Mouse (Mus musculus) kidney, postnatal 0 days (tissue): ENCODE measurements at regions not wholly inside any gene's neighbourhood (a gene's known extent, or its start where the extent isn't known, plus 50 kb on each side); places are given as distances from the start of the nearest gene placed in this dataset.

Source experiments
- ATAC-seq: fragments of 200-750 bp; cut with Nextera tagmentation; replicated peaks from 2 replicates; pipeline ENCODE4 v1.8.0; 2017; ENCODE audit warnings: low read depth, moderate number of reproducible peaks, moderate TSS enrichment, moderate library complexity; ENCODE audit not compliant: low FRiP score
- DNase-seq: peaks from one replicate; pipeline ENCODE4 v3.0.0-alpha.2; 2016; ENCODE audit warnings: low spot score
- H3K27ac ChIP-seq: fragments of 300-500 bp; sonication (generic); 2 replicates; pipeline ENCODE4 v1.5.1; 2014; ENCODE audit warnings: mild to moderate bottlenecking
- H3K27me3 ChIP-seq: fragments of 300-500 bp; sonication (generic); 2 replicates; pipeline ENCODE4 v1.6.1; 2014; ENCODE audit warnings: low read length, mixed read lengths; ENCODE audit not compliant: insufficient read depth
- H3K36me3 ChIP-seq: fragments of 300-500 bp; sonication (generic); 2 replicates; pipeline ENCODE4 v1.6.1; 2014; ENCODE audit warnings: low read length, mixed read lengths; ENCODE audit not compliant: insufficient read depth
- H3K4me1 ChIP-seq: fragments of 300-500 bp; sonication (generic); replicated peaks from 2 replicates; pipeline ENCODE4 v1.6.1; 2014; ENCODE audit warnings: antibody characterized with exemption, low read length, mixed read lengths; ENCODE audit not compliant: insufficient read depth
- H3K4me2 ChIP-seq: fragments of 300-500 bp; sonication (generic); 2 replicates; pipeline ENCODE4 v1.6.1; 2014; ENCODE audit warnings: mild to moderate bottlenecking, low read length, moderate library complexity, mixed read lengths
- H3K4me3 ChIP-seq: fragments of 300-500 bp; sonication (generic); replicated peaks from 2 replicates; pipeline ENCODE4 v1.5.1; 2014; ENCODE audit warnings: low read depth, low read length
- H3K9ac ChIP-seq: fragments of 300-500 bp; sonication (generic); 2 replicates; pipeline ENCODE4 v1.6.1; 2014; ENCODE audit warnings: low read depth, low read length
- H3K9me3 ChIP-seq: fragments of 300-500 bp; sonication (generic); replicated peaks from 2 replicates; pipeline ENCODE4 v1.6.1; 2016; ENCODE audit warnings: low read length, inconsistent platforms, mixed read lengths
- CTCF ChIP-seq: IDR thresholded peaks from 2 replicates; pipeline ENCODE4 v1.5.1; 2016; ENCODE audit warnings: antibody characterized with exemption, low read depth, mild to moderate bottlenecking, moderate library complexity
- WGBS: fragments of 180-500 bp; shearing (Covaris S2); extraction: QIAGEN DNeasy Blood & Tissue Kit; methylation state at CpG from one replicate; pipeline ENCODE4 v1.1.7; 2014; 5-methylcytosine and 5-hydroxymethylcytosine counted together

DNA sequence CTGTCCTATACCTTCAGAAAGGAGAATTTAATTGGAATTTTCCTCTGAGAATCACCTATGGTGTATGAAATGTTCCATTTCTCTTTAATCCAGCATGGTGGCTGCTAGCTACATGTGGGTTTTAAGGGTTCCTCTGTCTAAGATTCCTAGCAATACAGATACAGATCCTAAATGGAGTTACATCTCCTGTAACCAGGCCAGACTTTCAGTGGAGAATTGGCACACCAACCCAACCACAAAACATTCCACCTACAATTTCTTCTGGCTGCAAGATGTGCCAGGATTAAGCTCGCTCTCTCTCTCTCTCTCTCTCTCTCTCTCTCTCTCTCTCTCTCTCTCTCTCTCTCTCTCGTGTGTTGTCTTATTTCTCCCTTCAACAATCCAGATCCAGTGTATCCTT, 302.2 kb upstream of the Arpp21 start:
- H3K27ac ChIP-seq: no peak overlapping the region
- H3K27me3 ChIP-seq: no peaks in the 10 kb centered on the region
- H3K36me3 ChIP-seq: no peaks in the 10 kb centered on the region
- ATAC-seq (no peak), DNase-seq (no peak)
- no peak overlapping the region for H3K9ac ChIP-seq
- H3K9me3 ChIP-seq: no peaks in the 10 kb centered on the region
- no peak for TF ChIP-seq CTCF
- H3K4me1 ChIP-seq: no peaks in the 10 kb centered on the region
- 80% methylated on average over 2 of the region's 2 CpGs for WGBS
- H3K4me3 ChIP-seq: no peak overlapping the region
- H3K4me2 ChIP-seq: no peak overlapping the region

GRCm38 (mm10) chr9:112525377-112525776, 289.6 kb upstream of the Arpp21 start:
- TF ChIP-seq CTCF: no peak
- WGBS: 84% methylated on average over 5 of the region's 5 CpGs
- no peak overlapping the region for H3K4me3 ChIP-seq
- ATAC-seq: no peak
- no peak overlapping the region for H3K27ac ChIP-seq
- H3K9ac ChIP-seq: no peak overlapping the region
- no peaks in the 10 kb centered on the region for H3K9me3 ChIP-seq
- H3K4me2 ChIP-seq: no peak overlapping the region
- H3K27me3 ChIP-seq: no peaks in the 10 kb centered on the region
- no peak for DNase-seq
- no peaks in the 10 kb centered on the region for H3K36me3 ChIP-seq
- H3K4me1 ChIP-seq: no peaks in the 10 kb centered on the region

GRCm38 (mm10) chr9:112523251-112523650, 287.5 kb upstream of the Arpp21 start:
- no peak for DNase-seq
- no peaks in the 10 kb centered on the region for H3K27me3 ChIP-seq
- H3K27ac ChIP-seq: no peak overlapping the region
- H3K4me3 ChIP-seq: no peak overlapping the region
- H3K4me2 ChIP-seq: no peak overlapping the region
- ATAC-seq: no peak
- no peak for TF ChIP-seq CTCF
- no peak overlapping the region for H3K9ac ChIP-seq
- no peaks in the 10 kb centered on the region for H3K4me1 ChIP-seq
- H3K9me3 ChIP-seq: no peaks in the 10 kb centered on the region
- no peaks in the 10 kb centered on the region for H3K36me3 ChIP-seq
- WGBS: 82% methylated on average over 3 of the region's 3 CpGs

GRCm38 (mm10) chr9:112510716-112511115, 275.0 kb upstream of the Arpp21 start:
- Histone ChIP-seq H3K9ac (no peak overlapping the region), H3K4me1 (no peaks in the 10 kb centered on the region), H3K4me2 (no peak overlapping the region), H3K27me3 (no peaks in the 10 kb centered on the region), H3K9me3 (no peaks in the 10 kb centered on the region), H3K27ac (no peak overlapping the region), H3K4me3 (no peak overlapping the region), H3K36me3 (no peaks in the 10 kb centered on the region)
- ATAC-seq (no peak), DNase-seq (no peak)
- no peak for TF ChIP-seq CTCF
- 93% methylated on average over 2 of the region's 2 CpGs for WGBS

- Histone ChIP-seq H3K4me3 (no peak overlapping the region), H3K9ac (no peak overlapping the region), H3K4me1 (no peaks in the 10 kb centered on the region), H3K4me2 (no peak overlapping the region), H3K27me3 (no peaks in the 10 kb centered on the region), H3K27ac (no peak overlapping the region), H3K9me3 (no peaks in the 10 kb centered on the region), H3K36me3 (no peaks in the 10 kb centered on the region)
- DNase-seq (no peak), ATAC-seq (no peak)
- 53% methylated on average over 2 of the region's 2 CpGs for WGBS
- TF ChIP-seq CTCF: no peak
Observed at GRCm38 (mm10) chr9:112506871-112507270, 271.1 kb upstream of the Arpp21 start.

DNA sequence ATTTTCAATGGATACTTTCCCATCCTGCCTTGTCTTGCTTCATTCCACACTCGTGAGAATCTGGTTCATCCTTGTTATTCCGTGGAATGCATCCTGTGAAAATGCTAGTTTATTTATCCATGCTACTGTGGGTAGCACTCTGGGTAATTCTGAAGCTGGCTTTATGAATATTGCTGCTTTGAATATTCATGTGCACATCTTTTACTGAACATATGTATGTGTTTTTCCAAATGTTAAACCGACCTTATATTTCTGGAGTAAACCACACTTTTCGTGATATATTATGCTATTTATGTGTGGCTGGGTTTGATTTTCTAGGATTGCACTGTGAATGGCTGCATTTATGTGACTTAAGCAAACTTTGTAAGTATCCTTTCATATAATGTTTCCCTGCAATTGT, 262.9 kb upstream of the Arpp21 start:
- Histone ChIP-seq H3K9me3 (no peaks in the 10 kb centered on the region), H3K36me3 (no peaks in the 10 kb centered on the region), H3K27me3 (no peaks in the 10 kb centered on the region), H3K27ac (no peak overlapping the region), H3K4me1 (no peaks in the 10 kb centered on the region), H3K9ac (no peak overlapping the region), H3K4me2 (no peak overlapping the region), H3K4me3 (no peak overlapping the region)
- ATAC-seq (no peak), DNase-seq (no peak)
- TF ChIP-seq CTCF: no peak
- WGBS: 76% methylated on average over 4 of the region's 4 CpGs

DNA sequence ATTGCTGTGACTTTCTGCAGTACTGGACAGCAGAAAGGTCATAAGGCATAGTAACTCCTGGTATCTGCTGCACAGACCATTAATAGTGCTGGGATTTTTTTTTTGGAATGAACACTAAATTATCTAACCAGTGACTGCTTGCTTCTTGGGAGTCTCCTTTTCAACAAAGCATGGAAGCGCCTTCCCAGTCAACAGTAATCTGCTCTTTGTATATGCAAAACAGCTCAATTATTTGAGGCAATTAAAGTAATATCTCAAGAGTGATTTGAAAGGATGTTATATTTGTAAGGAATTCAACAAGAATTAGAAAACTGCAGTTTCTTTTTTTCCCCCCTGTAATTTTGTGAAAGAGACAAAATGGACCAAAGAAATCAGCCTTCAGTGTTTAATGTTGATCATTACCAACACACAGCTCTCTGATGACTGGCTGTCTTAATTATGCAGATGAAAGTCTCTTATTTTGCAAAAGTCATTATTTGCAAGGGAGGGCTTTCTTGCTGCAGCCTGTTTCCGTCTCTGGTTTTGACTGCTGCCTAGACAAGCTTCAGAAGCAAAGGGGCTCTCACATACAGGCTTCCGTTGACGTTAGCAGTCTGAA, 260.3 kb upstream of the Arpp21 start:
- no peaks in the 10 kb centered on the region for H3K27me3 ChIP-seq
- DNase-seq (peak; percentile 39), ATAC-seq (no peak)
- H3K9me3 ChIP-seq: no peaks in the 10 kb centered on the region
- H3K27ac ChIP-seq: no peak overlapping the region
- H3K4me1 ChIP-seq: no peaks in the 10 kb centered on the region
- TF ChIP-seq CTCF: no peak
- no peak overlapping the region for H3K9ac ChIP-seq
- H3K36me3 ChIP-seq: no peaks in the 10 kb centered on the region
- H3K4me2 ChIP-seq: no peak overlapping the region
- WGBS: 58% methylated on average over 4 of the region's 4 CpGs
- H3K4me3 ChIP-seq: no peak overlapping the region
